Mouse (Mus musculus) lung, postnatal 0 days (tissue): Measurements from ENCODE around the gene Slx4.

ENCODE experiments used
- CTCF ChIP-seq: IDR thresholded peaks from 2 replicates; pipeline ENCODE4 v1.5.1; 2016; ENCODE audit warnings: antibody characterized with exemption, mild to moderate bottlenecking
- EP300 ChIP-seq: IDR thresholded peaks from 2 replicates; pipeline ENCODE4 v1.6.1; 2016; ENCODE audit warnings: antibody characterized with exemption, mild to moderate bottlenecking, control low read depth

GRCm38 (mm10) chr16:4036807-4037206, 33.2 kb upstream of the Slx4 start, which contains the start of gene Dnase1:
- TF ChIP-seq EP300, result no peak
- TF ChIP-seq CTCF, result no peak
